Mouse (Mus musculus) forelimb bud, embryonic 11.5 days (tissue): ENCODE measurements at regions not wholly inside any gene's neighbourhood (a gene's known extent, or its start where the extent isn't known, plus 50 kb on each side); places are given as distances from the start of the nearest gene placed in this dataset.
A peak's percentile ranks its signal among the peaks of the same experiment; 100 is the strongest.
"Not testable (repeated sequence)": the region's sequence is repeated elsewhere in the genome, so short reads cannot be mapped to it uniquely, and the experiment has no call there.

Source experiments
- DNase-seq: peaks from one replicate; pipeline ENCODE4 v3.0.0-alpha.2; 2012; ENCODE audit warnings: low read depth, low spot score

DNA sequence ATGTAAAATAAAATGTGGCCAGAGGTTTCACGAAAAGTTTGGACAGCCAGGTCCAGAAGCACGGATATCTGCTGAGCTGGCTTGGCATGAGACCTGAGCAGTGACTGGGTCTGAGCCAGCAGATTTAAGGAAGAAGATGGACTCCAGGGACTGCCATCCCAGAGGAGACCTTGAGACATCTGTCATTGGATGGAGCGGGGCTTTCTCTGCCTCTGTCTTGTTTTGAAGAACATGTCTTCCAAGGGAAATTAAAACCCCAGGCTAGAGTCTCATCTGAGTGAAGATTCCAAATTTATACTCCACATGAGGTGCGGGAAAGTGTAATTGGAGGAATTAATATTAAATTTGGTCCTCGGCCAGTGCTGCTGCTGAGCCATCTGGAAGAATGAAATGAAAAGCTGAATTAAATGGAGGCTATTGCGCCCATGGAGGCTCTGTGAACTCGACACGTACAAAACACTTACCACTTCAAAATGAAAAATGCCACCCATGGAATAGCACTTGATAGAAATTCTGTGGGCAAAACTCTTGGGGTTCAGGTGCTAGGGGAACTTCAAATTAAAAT lies 129.8 kb upstream of the Adcy2 start:
- DNase-seq = no peak

DNA sequence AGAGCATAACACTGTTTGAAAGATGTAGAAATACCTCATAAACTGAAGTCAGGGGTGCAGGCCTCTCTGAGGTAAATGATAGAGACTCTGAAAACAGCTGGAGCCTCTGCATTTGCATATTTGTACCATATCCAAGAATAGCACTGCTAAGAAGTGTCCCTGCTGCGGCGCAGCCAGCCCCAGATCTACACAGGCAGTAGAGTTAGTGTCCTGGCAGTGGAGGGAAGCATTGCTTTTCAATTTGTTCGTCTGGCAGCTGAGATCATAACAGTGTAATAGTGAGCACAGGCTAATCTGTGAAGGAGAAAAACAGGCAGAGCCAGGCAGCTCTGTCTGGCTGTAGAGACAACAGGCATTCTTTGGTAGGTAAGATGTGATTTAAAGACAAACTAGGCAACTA lies 128.2 kb upstream of the Adcy2 start:
- no peak for DNase-seq

DNA sequence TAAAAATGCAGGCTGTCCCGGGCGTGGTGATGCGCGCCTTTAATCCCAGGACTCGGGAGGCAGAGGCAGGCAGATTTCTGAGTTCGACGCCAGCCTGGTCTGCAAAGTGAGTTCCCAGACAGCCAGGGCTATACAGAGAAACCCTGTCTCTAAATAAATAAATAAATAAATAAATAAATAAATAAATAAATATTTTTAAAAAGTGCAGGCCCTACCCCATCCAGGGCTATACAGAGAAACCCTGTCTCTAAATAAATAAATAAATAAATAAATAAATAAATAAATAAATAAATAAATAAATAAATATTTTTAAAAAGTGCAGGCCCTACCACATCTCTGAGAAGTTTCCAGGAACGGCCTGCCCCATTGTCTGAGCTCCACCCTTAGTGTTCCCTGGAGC lies 119.4 kb upstream of the Adcy2 start:
- not testable (repeated sequence) for DNase-seq

DNA sequence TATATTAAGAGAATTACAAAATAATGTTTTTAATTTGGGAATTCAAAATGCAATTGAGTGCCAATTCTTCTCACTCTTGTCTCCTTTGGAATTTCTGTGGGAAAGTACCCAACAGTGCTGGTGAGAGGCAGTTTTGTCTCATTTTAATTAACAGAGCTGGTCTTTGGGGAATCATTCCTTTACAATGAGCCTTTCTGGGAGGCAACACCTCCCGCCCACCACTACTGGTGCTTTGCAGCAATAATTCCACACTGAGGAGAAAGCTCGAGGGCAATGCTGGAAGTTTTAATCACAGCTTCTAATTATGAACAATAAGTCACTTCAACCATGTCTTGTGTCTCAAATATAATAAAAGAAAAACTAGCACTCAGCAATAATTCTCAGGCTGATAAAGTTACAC lies 109.8 kb upstream of the Adcy2 start:
- DNase-seq = no peak

DNA sequence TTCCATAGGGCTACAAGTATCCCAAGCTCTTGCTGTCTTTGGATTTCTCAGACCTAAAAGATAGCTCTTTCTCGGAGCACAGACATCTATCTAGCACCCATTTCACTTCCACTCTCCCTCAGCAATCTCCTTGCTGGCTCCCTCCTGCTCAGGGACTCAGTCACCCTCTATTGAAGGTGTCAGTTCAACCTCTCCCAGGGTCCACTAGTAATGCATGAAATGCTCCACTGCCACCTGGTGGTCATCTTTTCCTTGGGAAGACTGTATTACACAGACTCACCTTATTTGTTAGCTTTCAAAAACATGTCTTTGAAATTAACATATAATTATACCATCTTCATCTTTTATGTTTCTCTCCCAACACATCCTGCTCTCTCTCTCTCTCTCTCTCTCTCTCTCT lies 87.3 kb upstream of the Adcy2 start:
- peak; percentile 63 for DNase-seq

DNA sequence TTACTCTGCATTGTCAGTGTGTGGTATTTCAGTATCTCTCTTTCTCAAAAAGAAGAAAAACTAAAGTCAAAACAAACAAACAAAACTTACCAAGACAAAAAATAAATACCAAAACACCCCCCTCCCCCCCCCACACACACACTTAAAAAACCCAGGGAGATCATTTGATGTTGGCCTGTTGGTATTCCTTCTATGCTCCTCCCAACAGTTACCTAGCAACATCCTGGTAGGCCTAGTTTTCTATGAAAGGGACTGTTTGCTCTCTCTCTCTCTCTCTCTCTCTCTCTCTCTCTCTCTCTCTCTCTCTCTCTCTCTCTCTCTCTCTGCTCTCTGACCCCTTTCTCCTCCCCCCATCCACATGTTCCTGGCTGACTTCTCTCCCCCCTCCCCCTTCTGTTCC lies 71.0 kb upstream of the Adcy2 start:
- no peak for DNase-seq

DNA sequence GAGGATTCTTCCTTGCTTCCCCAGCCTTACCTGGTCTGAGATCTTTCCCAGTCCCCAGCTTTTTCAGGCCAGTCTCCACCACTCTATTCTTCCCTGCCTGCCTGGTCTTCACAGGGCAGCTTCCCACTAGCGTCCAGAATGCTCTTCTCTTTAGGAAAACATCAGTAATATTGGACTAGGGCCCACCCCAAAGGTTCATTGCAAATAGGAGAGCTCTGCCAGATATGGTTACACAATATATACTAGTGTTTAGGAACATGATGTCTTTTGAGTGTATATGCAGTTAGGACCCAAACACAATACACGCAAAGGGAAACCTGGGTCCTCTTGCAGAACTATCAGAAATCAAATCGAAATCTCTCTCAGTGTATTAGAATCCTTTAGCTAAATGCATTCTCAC lies 70.5 kb upstream of the Adcy2 start:
- DNase-seq = no peak

DNA sequence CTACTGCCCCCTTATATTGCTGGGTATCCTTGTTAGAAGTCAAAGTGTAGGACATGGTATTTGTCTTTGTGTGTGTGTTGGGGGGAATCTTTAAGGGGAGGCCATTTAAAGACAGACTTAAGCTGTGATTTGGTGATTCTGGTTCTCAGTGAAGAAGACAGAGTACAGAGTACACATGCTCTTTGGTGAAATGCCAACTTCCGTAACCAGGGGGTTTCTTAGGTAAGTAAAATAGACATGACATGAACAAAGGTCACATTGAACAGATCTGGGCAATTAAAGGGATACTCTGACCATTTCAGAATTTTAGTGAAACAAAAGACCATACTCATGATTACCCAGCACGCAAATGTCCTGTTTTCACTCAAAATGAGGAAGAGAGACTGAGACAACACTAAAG lies 67.3 kb upstream of the Adcy2 start:
- DNase-seq = no peak

DNA sequence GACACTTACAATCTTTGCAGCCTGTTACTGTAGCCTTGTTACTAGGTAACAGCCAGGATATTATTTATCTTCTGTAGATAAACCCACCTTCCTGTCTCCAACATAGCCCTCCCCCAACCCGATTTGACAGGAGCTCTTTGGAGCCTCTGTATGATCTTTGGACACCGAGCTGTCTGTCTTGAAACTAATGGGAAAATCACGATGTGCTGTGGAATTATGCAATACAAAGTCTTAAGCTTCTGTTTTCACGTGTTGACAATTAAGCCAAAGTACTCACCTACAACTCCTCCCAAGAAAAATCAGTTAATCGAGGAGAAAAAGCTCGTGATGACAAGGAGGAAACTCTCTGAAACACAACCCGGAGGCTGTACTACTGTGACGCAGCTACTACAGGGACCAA lies 65.9 kb upstream of the Adcy2 start:
- no peak for DNase-seq

DNA sequence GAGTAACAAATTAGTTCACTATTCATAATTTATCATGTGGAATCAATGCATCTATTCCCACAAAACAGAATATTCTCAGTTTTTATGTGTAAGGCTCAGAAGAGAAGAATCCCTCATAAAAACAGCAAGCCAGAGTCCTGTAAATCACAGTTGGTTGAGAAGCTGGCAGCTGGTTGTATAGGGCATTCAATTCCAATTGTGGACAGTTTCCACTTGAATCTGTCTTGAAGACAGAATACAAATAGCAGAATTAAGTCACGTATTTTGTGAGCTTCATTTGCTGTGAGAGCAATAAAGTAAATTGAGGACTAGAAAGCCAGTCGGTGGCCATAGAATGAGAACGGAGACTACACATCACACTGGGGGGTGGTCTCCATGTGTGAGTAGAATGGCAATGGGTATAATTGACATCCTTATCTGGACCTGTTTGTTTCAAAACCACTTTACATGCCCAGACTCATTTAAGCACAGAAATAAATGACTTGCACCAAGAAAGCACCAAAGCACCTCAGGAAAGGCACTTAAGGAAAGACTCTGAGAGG lies 63.4 kb upstream of the Adcy2 start:
- no peak for DNase-seq

DNA sequence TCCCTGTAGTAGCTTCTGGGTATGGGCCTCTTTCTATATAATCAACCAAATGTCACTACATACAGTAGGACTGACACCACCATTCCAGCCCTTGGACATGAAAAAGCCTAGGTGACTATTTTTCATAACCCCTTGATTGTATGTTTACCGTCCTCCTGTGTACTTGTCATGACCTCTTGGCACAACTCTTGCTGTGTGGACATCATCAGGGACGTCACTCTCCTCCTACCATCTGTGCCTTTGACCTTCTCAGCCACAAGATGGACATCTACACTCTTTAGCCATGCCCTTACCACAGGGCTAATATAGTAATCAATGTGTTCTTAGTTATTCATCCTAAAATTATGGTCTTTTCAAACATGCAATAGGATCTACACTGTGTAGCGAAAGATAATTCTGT lies 62.1 kb upstream of the Adcy2 start:
- no peak for DNase-seq
